Mouse (Mus musculus): ENCODE data around the gene Ubap1l. TPM values are rescaled to one million over a fixed set of nuclear protein-coding genes. Genes with fewer than 3 reads are reported as not detected.

Gene Ubap1l
- total and polyA plus RNA-seq, 3 experiments: 0.13 TPM; not detected in 2

GRCm38 (mm10) chr9:65404331-65405183, 43.7 kb downstream of the Ubap1l start:
- Histone ChIP-seq H3K27ac (ENCODE audit: insufficient read depth, low read depth) (no peak overlapping the region), H3K4me2 (ENCODE audit: insufficient read depth, low read depth, poor library complexity, severe bottlenecking) (no peak overlapping the region), H3K9ac (ENCODE audit: insufficient read depth, low read depth) (no peak overlapping the region), H3K79me2 (replicated peaks; ENCODE audit: control insufficient read depth, extremely low read depth, insufficient read depth, poor library complexity, severe bottlenecking) (no peaks in the 10 kb centered on the region), H3K36me3 (replicated peaks in 1 of 2; ENCODE audit: control insufficient read depth in 1 of 2, insufficient read depth in 1 of 2, low read length in 1 of 2) (no peaks in the 10 kb centered on the region), H3K27me3 (replicated peaks) (no peaks in the 10 kb centered on the region), H3K9me3 (replicated peaks; ENCODE audit: low read length) (no peaks in the 10 kb centered on the region), H3K4me1 (ENCODE audit: control insufficient read depth in 1 of 2, insufficient read depth in 2 of 2) (no peaks in the 10 kb centered on the region), H3K4me3 (replicated peaks in 1 of 3; ENCODE audit: low read depth in 2 of 3, low read length in 2 of 3, poor library complexity in 1 of 3) (no peak overlapping the region)
- DNase-seq (ENCODE audit: extremely low read depth): no peak
- TF ChIP-seq RAD21 (IDR thresholded peaks at IDR 0.05; ENCODE audit: low read depth, low read length) (no peak), ETS1 (conservative IDR thresholded peaks at IDR 0.05; ENCODE audit: low read depth, low read length) (no peak), POLR2A (IDR thresholded peaks at IDR 0.05; ENCODE audit: low read depth, low read length) (no peak), SIN3A (IDR thresholded peaks at IDR 0.05; ENCODE audit: low read length) (no peak), USF1 (IDR thresholded peaks at IDR 0.05; ENCODE audit: low read depth, low read length) (no peak), SMC3 (IDR thresholded peaks at IDR 0.05; ENCODE audit: low read depth, low read length) (no peak), MXI1 (IDR thresholded peaks at IDR 0.05; ENCODE audit: low read depth, low read length) (no peak), USF2 (conservative IDR thresholded peaks at IDR 0.05; ENCODE audit: low read depth, low read length) (no peak), ZKSCAN1 (IDR thresholded peaks at IDR 0.05; ENCODE audit: borderline replicate concordance, low read depth, low read length) (no peak), EP300 (IDR thresholded peaks at IDR 0.05; ENCODE audit: low read length) (no peak), MEF2A (IDR thresholded peaks at IDR 0.05; ENCODE audit: borderline replicate concordance, low read depth, low read length) (no peak), CHD1 (IDR thresholded peaks at IDR 0.05; ENCODE audit: low read depth, low read length) (no peak), UBTF (IDR thresholded peaks at IDR 0.05; ENCODE audit: low read depth, low read length) (no peak)
- dilution Hi-C loops (cut with MboI; ENCODE audit: extremely low pct_ligation_motif_present, extremely low pct_unique_long_range_greater_than_20kb, low sequenced_read_pairs): no loop called here
- in situ Hi-C loops (cut with MboI; ENCODE audit: low pct_ligation_motif_present, low pct_unique_long_range_greater_than_20kb, low sequenced_read_pairs): no loop called here

DNA sequence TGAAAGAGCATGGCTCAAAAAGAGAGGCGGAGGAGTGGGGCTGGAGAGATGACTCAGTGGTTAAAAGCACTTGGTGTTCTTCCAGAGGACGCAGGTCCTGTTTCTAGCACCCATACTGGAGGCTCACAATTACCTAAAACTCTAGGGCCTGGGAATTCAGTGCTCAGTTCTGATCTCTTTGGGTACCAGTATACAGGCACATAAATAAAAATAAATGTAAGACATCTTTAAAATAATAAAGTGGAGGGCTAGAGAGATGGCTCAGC, 44.3 kb downstream of the Ubap1l start:
- no peak overlapping the region for H3K9ac ChIP-seq (ENCODE audit: insufficient read depth, low read depth)
- no peak for DNase-seq (ENCODE audit: extremely low read depth)
- no peak overlapping the region for H3K27ac ChIP-seq (ENCODE audit: insufficient read depth, low read depth)
- dilution Hi-C loops (cut with MboI; ENCODE audit: extremely low pct_ligation_motif_present, extremely low pct_unique_long_range_greater_than_20kb, low sequenced_read_pairs): no loop called here
- no peaks in the 10 kb centered on the region for H3K36me3 ChIP-seq (replicated peaks in 1 of 2; ENCODE audit: control insufficient read depth in 1 of 2, insufficient read depth in 1 of 2, low read length in 1 of 2)
- no peaks in the 10 kb centered on the region for H3K79me2 ChIP-seq (replicated peaks; ENCODE audit: control insufficient read depth, extremely low read depth, insufficient read depth, poor library complexity, severe bottlenecking)
- in situ Hi-C loops (cut with MboI; ENCODE audit: low pct_ligation_motif_present, low pct_unique_long_range_greater_than_20kb, low sequenced_read_pairs): no loop called here
- H3K4me3 ChIP-seq (replicated peaks in 1 of 3; ENCODE audit: low read depth in 2 of 3, low read length in 2 of 3, poor library complexity in 1 of 3): no peak overlapping the region
- H3K4me1 ChIP-seq (ENCODE audit: control insufficient read depth in 1 of 2, insufficient read depth in 2 of 2): no peaks in the 10 kb centered on the region
- H3K27me3 ChIP-seq (replicated peaks): no peaks in the 10 kb centered on the region
- TF ChIP-seq ZNF384 (IDR thresholded peaks at IDR 0.05; ENCODE audit: low read depth, low read length) (no peak), MAFK (IDR thresholded peaks at IDR 0.05; ENCODE audit: insufficient replicate concordance, low read length) (no peak), JUN (IDR thresholded peaks at IDR 0.05; ENCODE audit: insufficient read depth, low read depth, low read length) (no peak)
- no peaks in the 10 kb centered on the region for H3K9me3 ChIP-seq (replicated peaks; ENCODE audit: low read length)
- H3K4me2 ChIP-seq (ENCODE audit: insufficient read depth, low read depth, poor library complexity, severe bottlenecking): no peak overlapping the region

Data from CH12.LX (cell line).